In the genomic region with DNA sequence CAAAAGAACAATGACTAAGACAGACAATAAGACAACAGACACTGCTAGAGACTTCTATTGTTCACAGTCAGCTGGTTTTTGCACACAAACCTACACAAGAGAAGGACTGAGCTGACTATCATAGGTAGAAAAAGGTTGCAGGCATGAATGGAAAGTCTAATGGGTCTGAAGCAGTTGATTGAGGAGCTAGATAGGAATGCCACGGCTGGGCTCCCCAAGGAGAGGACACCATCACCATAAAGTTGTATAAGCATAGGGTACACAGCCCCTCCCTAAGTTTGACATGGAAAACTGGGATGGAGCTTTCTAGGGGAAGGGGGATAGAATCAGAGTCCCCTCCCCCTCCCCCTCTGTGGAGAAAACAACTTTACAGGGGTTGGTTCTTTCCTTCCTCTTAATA, we compare ENCODE assay signal across 27 mouse cellular contexts.
"Had no signal": no experiment of that assay in that cellular context is flagged by ENCODE, and none has a peak within 500 bp of the region (broad histone marks: within the 10 kb centered on the region; RNA-seq: fewer than 3 reads in every experiment).

No protein-coding gene starts in this region.

- ATAC-seq: hindbrain, embryonic 16.5 days; inflammation-experienced regulatory T-cells, adult 6 months; intestine, embryonic 15.5 days; intestine, postnatal 0 days; liver, embryonic 12.5 days had no signal

- H3K9ac ChIP-seq: heart, embryonic 12.5 days; hindbrain, embryonic 12.5 days; hindbrain, embryonic 14.5 days; intestine, embryonic 15.5 days; limb, embryonic 13.5 days; limb, embryonic 15.5 days; liver, embryonic 12.5 days; liver, embryonic 14.5 days had no signal

- H3K4me1 ChIP-seq: heart, embryonic 10.5 days; heart, embryonic 12.5 days; hindbrain, embryonic 10.5 days; hindbrain, embryonic 12.5 days; intestine, embryonic 15.5 days; limb, embryonic 13.5 days; limb, embryonic 15.5 days; liver, embryonic 12.5 days had no signal

- H3K4me3 ChIP-seq: gastrocnemius, adult 2 months; heart, embryonic 10.5 days; heart, embryonic 12.5 days; hindbrain, embryonic 10.5 days; hindbrain, embryonic 12.5 days; intestine, embryonic 15.5 days; layer of hippocampus, adult 2 months; limb, embryonic 13.5 days; limb, embryonic 15.5 days; liver, embryonic 12.5 days had no signal

- DNase-seq: gastrocnemius, adult 2 months; gastrocnemius, postnatal 10 days; gastrocnemius, postnatal 25 days; heart, adult 18-20 months; heart, postnatal 10 days; heart, postnatal 4 days; kidney, adult 18-20 months; kidney, adult 8-10 months; kidney, postnatal 10 days; kidney, postnatal 25 days; kidney, postnatal 4 days; layer of hippocampus, postnatal 36 days; left cerebral cortex, postnatal 4 days had no signal

- H3K27me3 ChIP-seq: heart, embryonic 12.5 days; hindbrain, embryonic 12.5 days; intestine, embryonic 15.5 days; limb, embryonic 13.5 days; limb, embryonic 15.5 days; liver, embryonic 12.5 days had no signal

- H3K27ac ChIP-seq: gastrocnemius, adult 2 months; heart, embryonic 10.5 days; hindbrain, embryonic 10.5 days; hindbrain, embryonic 12.5 days; hindbrain, embryonic 14.5 days; intestine, embryonic 15.5 days; layer of hippocampus, adult 2 months; limb, embryonic 13.5 days; limb, embryonic 15.5 days; liver, embryonic 12.5 days; liver, embryonic 14.5 days had no signal

- H3K4me2 ChIP-seq: heart, embryonic 12.5 days; hindbrain, embryonic 12.5 days; hindbrain, embryonic 14.5 days; intestine, embryonic 15.5 days; limb, embryonic 13.5 days; limb, embryonic 15.5 days; liver, embryonic 12.5 days had no signal

- H3K9me3 ChIP-seq: intestine, embryonic 15.5 days; limb, embryonic 15.5 days had no signal

- H3K36me3 ChIP-seq: heart, embryonic 10.5 days; heart, embryonic 12.5 days; hindbrain, embryonic 10.5 days; hindbrain, embryonic 12.5 days; intestine, embryonic 15.5 days; limb, embryonic 13.5 days; limb, embryonic 15.5 days; liver, embryonic 12.5 days had no signal
